Mouse (Mus musculus) cerebellum, adult 2 months (tissue): ENCODE results near the gene Ttc34.

ENCODE experiments used
- CTCF ChIP-seq: fragments of 200-500 bp; IDR thresholded peaks from 2 replicates; pipeline ENCODE4 v1.5.1; 2011; ENCODE audit warnings: low read depth, mild to moderate bottlenecking, control low read depth, low read length, moderate library complexity, borderline replicate concordance; ENCODE audit not compliant: insufficient read depth
- POLR2A ChIP-seq: fragments of 200-500 bp; IDR thresholded peaks from 2 replicates; pipeline ENCODE4 v1.6.1; 2011; ENCODE audit warnings: low read length, control low read depth, borderline replicate concordance; ENCODE audit not compliant: insufficient read depth

DNA sequence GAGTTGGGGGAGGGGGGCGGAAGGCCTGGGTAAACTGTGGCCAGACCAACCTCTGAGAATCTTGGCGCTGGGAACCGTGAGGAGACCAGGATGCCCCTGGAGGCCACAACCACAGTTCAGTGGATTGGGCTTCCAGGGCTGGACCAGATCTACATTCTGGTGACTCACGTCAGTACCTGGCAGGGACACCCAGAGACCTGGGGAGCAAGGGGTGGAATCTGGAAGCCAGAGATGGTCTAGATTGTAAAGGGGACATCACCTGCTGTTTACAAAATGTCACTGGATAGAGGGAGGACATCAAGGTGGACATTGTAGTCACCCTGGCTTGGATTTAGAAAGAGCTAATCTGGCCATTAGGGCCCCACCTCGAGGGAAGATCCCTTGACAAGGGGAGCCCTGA is 58.3 kb downstream of the Ttc34 start:
- no peak for TF ChIP-seq POLR2A
- TF ChIP-seq CTCF, result no peak
